Mouse (Mus musculus) frontal cortex, postnatal 25 days (tissue): ENCODE data around the gene Sipa1l2.

Experiments
- DNase-seq, 2 experiments: peaks; one replicate each; pipeline ENCODE4 v3.0.0; 2022; ENCODE audit warnings: low spot score in 2 of 2

Sipa1l2 gene

DNA sequence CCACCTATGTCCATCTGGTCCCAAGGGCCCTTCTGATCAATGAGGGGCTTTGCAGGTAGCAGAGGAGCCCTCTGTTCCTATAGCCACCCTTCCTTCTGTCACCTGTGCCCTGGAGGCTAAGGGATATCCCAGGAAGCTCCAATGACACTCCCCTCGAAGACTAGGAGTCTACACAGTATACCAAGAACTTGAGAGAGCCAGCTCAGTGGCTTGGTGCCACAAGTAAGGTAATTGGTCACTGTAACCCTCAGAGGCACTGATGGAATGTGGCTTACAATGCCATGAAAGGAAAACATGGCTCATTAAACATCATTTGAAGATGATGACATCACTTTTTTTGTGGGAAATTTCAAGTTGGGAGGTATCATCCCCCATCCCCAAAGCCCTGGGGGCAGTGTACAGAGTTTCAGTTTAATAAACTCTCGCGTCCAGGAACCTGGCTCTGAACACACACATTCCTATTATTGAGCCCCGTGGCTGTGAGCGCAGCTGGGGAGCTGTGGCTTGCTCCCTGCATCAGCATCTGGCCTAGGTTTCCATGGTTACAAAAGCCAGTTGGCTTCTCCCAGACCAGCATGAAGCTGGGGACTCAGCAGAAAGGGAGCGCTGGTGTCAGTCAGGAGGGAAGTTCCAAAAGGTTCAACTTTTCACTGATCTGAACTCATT lies 104.3 kb downstream of the Sipa1l2 start:
- no peak for DNase-seq

DNA sequence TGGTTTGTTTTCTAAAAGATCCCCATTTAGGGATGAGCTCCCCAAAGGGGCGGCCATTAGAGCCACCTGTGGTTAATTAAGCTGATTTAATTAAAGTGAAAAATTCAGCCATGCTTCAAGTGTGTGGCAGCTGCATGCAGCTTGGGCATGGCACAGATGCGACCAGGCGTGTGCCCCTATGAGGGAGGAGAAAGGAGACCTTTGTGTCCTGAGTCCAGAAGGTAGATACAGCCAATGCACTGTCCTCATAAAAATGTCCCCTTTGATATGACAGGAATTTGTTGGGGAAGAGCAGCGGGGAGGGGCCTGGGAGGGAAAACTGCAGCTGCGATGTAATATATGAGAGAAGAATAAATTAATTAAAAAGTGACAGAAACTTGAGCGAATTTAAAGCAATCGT lies 106.7 kb downstream of the Sipa1l2 start:
- no peak for DNase-seq

DNA sequence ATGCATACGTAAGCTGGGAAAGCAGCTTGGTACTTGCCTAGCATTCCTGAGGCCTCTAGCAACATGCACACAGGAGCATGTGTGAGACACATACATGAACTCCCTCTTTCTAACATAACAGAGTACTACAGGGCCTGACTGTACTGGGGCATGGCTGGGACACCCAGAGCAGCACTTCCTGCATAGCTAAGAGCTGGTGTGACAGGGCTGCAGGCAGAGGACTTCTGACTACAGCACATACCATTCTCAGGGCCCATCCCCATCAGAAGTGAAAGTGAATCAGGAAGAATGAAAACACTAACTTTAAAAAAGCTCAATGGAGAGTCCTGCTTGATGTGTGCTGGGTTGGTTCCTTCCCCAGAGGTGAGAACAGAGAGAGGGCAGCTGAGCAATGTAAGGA lies 108.1 kb downstream of the Sipa1l2 start:
- no peak for DNase-seq

DNA sequence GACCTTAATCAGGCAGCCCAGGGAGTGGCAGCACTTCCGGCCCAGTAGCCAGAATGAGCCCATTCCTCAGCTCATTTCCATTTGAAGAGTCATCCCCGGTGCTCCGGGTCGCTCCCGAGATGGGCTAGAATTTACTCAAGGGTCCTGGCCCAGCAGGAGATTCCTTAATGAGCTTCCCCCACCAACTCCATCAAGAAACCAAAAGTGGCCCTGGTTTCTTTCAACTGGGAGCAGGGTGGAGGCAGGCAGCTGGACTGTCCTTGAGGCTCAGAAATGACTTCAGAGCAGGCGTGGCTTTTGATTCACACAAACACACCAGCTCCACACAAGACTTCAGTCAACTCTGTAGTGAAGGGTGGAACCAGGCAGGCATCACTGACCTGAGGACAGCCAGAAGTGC lies 109.0 kb downstream of the Sipa1l2 start:
- DNase-seq = no peak

DNA sequence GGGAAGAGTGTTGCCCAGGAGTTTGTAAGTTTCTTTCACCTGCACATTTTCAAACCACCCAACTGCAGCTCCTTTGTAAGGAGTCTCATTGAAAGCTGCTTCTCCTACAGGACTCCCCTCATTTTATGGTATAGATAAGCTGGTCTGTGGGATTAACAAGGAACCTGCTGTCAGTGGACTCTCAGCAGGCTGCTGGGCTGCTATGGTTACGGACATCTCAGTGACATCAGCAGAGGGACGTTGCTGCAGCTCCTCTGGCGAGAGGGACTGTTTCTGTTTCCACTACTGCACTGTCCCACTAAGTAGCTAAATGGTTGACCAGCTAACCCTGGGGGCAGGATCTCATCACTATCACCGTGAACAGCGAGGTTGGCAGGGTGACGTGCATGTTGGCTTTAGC lies 120.6 kb downstream of the Sipa1l2 start:
- DNase-seq = no peak

DNA sequence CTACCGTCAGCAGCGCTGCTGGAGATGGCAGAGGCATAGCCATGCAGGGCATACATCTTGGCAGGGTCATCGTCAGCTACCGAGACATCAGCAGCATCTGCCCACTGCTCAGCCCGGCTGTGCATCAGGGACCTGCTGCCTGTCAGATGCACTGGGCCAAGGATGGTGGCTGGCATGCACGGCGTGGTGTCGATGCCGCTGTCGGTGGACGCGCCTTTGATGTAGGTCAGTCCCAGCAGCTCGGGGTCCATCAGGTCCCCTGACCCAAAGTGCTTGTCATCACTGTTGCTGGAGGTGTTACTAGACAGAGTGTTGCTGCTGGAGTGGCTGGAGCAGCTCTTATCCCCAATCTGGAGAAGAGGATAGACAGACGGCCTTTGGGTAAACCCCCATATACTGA lies 122.1 kb downstream of the Sipa1l2 start:
- DNase-seq = no peak

DNA sequence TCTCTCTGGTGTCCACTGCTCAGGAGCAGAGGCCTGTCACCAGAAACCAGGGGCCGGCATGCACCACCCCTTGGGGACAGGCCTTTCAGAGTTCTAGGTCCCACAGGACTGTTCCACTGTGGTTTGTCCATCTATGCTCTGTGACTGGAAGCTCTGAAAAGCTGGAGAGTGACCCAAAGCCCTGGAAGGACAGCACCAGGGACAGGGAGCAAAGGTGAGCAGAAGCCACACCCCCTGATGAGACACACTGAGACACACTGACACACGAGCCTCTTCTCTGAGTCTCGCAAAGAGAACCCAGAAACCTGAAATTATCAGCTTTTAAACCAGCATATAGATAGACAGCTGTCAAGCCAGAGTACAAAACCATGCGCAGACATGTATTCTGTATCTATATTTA lies 123.4 kb downstream of the Sipa1l2 start:
- DNase-seq = no peak

DNA sequence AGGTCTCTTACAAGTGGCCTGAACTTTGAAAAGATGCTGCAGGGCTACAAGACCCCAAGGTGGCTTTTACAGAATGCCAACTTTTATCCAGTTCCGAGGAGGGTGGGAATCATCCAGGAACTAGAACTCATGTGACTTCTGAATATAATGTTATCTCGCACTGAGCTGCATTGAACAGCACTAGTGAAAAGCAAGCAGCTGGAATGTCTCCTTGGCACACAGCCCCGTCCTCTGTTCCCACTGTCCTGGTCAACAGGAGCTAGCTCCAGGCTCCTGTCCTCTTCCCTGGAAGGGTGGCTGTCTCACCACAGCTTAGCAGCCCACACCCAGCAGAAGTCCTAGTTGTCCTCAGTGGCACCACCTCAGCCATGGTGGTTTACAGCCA lies 124.4 kb downstream of the Sipa1l2 start:
- no peak for DNase-seq

DNA sequence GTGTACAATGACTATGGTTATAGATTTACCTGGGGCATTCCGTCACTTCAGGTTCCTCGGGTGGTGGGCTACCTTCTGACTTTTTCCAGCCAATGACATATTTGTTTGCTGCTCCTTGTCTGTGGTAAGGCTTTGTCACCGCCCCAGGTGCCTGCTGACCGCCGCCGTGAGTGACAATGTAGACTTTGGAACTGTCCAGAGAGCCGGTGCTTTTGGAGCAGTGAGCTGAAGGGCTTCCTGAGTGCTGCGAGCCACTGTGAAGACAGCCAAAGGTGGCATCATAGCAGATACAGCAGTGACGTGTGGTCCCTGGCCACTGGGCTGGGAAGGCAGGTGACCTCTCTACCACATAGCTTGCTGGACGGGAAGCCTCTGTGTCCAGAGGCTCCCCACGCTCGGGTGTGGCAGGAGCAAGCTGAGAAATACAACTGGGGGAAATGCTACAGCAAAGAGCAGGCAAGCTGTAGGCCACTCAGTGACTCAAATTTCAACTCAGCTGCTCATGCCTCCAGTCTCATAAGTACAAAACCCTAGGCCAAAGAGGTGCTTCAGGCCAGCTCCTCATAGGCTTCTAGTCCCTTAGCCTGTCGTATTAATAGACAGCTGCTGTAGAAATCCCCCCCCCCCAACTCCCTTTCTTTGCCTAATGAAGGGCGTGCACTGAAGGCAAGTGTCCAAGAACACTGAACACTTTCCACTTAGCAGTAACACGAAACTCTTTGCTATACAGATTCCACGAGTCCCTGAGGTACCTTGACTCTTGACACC lies 125.0 kb downstream of the Sipa1l2 start:
- no peak for DNase-seq

DNA sequence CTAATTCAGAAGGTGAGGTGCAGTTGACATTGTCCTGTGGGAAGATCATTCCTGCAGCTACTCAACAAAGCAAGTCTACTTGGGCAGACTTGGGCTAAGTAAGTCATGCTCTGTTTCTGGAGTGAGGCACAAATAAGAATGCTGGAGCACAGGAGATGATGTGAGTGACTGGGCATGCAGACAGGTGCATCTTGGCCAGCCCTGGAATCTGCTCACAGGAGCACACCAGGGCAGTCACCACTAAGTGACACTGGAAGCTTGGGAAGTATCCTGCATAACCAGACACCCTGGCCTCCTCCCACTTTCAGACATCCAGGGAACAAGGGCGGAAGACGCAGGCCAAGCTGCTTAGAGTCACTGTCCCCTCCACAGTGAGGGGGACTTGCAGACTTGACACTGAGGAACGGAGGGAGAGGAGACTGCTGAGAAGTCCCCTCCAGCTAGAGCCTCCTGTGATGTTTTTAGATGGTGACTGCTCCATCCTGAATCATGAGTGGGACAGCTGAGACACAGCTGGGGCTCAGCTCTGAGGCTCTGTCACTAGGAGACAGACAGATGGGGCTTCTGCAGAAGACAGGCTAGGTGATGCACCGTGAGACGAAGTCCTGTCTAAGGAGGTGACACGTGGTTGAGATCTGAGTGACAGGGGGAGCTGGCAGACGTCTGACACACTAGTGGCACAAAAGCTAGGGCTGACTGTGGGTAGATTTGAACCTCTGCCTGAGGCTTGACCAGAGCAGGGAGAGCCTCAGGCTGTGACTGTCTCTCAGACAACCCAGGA lies 134.1 kb downstream of the Sipa1l2 start:
- no peak for DNase-seq

DNA sequence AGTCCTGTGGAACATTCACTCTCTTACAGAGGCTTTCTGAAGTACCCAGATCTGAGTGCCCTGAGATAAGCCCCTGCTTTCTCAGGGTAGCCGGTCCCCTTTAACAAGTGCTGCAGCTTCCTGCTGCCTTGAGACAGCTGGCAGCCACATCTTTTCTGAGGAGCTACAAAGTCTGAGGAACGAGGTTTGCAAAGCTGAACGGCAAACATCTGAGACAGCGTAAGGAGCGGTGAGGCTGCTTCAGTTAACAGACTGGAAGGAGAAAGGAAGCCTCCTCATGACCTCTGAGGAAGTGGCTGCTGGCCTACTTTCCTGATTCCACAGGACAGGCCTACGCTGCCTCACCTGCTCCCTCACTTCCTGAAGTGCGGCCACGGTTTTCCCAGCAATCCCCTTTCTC lies 135.5 kb downstream of the Sipa1l2 start:
- DNase-seq = no peak

DNA sequence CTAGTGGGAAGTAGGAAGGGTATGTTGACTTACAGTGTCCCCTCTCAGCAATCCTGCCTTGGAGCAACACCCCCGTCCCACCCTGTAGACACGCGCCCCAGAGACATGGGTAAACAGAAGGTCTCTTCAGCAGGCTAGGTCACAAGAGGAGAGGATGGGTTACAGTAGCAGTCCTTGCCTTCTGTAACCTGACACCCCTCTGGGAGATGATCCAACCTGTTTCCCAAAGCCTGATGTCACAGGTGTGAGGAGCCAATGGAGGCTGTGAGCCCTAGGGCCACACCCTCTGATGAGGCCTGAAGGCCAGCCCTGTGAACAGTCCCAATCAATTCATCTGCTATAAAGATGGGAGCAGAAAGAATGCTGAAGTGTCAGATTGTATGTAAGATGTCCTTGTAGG lies 138.3 kb downstream of the Sipa1l2 start:
- DNase-seq = no peak

DNA sequence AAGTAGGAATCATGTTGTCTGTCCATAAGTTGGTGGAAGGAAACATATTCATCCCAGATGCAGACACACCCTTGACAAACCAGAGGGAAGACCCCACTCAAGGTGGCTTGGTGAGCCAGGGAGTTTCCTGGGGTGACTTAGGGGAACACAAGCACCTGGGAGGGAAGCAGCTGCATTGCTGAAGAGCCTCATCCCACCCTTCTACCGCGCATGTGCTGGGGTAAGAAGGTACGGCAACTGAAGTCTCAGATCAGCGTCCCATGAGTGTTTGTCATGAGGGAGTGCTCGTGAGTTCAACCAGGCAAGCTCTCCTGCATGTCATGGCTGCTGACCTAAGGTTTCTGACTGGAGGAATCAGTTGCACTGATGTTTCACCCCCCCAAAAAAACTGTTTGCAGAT lies 138.8 kb downstream of the Sipa1l2 start:
- DNase-seq = no peak

DNA sequence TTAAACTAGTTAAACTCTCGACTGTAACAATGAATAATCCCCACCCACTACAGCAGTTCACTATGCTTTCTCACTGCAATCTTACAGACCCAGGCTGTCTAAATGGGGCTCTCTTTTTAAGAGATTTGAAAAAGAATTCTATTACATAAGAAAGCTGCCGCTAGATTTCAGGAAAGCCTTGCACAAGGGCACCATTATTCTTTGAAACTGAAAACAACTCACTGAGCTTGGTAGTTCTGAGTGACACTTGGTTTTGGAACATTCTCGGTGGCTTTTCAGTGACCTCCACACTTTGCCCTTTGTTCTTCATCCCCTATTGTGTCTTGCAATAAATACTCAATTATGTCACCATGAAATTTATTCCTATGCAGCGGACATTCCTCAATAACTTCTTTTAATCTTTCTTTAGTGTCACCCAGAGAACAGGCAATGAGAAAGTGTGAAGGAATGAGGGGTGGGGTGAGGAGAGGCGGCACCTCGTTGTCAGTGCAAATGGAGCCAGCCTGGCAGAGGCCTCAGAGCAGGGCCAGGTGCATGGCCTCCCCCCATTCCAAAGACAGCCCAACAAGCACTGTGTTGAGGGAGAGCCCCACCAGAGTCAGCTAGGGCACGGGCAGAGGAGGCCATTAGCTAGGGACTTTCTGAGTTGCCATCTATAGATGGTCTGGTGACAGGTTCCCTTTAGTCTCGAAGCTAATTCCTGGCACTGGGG lies 140.5 kb downstream of the Sipa1l2 start:
- no peak for DNase-seq

DNA sequence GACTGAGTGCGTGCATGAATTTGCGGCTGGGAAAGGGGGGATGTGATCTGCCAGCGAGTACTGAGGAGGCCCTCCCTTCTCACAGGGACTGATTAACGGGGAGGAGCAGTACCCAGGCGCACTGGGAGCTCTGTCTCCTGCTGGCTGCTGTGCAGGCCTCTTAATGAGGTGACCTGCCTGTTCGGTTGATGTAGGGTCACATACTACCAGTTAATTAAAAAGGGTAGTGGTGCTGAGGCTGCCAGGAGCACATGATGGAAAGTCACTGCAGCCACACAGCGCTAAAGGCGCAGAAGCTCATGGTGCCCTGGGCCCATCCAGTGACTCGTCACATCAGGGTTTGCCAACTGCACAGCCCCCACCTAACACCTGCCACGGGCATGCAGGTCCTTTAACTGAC lies 145.7 kb downstream of the Sipa1l2 start:
- no peak for DNase-seq

DNA sequence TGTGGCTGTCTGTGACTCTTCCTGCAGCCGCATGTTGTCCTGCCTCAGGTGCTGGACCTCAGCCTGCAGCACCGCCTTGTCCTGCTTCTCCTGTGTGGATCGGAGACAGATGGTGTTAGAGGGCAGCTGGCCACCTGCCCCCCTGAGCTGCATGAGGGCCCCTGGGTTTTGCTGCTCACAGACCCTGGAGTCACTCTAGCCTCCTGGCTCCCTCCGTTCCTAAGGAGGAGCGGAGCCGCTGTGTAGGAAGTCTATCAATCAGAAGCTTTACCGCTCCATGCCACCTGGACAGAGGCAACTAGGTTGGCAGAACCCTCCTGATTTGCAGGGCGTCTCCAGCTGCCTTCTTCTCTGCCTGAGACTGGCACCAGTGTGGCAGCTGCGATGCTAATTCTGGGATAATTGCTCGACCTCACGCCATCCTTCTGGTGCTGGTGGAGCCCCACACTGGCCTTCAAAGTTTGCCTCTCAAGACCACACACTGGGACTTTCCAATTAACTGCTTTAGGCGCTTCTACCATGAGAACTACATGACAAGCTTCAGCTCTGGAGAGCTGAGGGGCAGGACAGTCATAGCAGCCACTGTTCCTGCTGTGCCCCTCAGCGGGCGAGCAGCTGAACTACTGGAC lies 150.3 kb downstream of the Sipa1l2 start:
- no peak for DNase-seq

DNA sequence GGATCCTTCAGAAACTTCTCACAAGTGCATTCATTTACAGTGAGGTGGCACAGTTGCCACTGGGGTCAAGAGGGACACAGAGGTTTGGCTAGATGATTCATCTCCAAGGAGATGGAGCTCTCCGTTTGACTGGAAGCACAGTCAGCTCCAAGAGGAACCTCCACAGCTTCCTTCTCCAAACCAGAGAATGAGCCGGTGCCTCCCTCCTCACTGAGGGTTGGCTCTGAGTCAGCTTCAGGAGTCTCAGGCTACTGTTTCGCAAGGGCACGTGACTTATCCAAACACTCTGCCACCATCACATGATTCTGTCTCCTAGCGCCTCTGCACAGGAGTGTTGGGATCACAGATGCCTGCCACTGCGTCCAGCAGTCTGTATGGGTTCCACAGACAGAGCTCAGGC lies 153.5 kb downstream of the Sipa1l2 start:
- no peak for DNase-seq

DNA sequence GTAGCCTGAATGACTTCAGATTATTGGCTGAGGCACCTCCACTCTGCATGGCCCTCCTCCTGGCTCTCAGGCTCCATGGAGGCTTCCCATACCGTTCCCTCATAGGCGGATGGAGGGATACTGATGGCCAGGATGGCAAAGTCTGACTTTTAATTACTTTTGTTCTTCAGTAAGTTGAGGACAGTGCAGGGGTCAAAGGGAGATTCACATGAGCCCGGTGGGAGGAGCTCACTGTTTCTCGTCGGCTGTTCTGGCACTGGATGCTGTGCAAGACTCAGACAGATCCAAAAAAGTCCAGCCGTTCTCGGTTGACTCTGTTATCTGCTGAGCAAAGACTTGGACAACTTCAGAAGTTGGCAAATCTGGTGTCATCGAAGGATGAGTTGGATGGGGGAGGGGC lies 155.0 kb downstream of the Sipa1l2 start:
- DNase-seq = no peak

DNA sequence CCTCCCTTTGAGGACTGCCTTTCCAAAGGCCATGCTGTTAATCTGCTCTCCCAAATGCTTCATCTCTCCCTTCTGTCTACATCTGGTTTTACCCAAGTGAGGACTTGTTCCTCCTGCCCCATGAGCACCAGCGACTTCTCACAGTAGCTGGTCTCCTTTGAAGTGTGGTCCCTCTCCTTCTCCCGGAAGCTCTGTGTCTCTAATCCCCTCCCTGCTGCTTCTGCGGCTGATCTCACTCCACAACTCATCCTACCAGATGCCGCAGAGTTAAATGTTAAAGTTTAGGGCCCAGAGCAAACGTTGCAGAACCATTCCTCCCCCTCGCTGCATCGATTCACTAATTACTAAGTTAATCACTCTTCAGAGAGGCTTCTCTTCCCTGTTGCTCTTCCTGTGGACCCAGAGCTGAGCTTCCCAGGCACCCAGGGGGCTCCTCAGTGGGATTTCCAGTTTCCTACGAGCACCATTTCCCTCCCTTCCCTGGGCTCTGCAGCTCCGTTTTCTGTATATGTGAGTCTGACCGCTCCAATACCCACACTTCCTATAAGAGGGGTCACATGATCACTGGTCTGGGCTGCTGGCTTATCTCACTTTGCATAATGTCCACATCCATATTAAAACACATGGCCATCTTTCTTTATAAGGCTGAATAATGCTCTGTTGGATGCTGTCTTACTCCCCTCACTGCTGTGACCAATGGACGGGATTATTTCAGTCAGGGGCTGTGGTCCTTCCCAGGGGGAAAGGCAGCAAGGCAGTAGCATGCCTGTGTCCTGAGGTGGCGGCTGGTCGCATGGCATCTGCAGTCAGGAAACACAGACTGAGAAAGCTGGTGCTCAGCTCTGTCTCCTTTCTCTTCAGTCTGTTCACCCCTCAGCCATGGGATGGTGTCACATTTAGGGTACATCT lies 156.4 kb downstream of the Sipa1l2 start:
- no peak for DNase-seq

DNA sequence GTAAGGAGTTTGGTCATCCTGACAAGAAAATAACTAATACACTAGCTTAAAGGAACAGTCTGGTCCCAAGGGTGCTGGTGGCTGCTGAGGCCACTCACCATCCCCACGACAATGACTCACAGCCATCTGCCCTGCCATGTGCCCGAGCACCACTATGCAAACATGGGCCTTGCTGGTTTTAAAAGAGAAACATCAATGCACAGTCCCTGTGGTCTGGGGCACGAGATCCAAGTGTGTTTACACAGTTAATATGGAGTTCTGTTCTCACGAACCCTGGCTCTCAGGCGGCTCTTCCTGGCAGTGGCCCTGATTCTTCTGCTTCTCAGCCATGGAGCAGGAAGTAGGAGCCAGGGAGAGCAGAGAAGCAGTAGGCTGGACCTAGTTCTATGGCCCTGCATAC lies 159.0 kb downstream of the Sipa1l2 start:
- DNase-seq = no peak

DNA sequence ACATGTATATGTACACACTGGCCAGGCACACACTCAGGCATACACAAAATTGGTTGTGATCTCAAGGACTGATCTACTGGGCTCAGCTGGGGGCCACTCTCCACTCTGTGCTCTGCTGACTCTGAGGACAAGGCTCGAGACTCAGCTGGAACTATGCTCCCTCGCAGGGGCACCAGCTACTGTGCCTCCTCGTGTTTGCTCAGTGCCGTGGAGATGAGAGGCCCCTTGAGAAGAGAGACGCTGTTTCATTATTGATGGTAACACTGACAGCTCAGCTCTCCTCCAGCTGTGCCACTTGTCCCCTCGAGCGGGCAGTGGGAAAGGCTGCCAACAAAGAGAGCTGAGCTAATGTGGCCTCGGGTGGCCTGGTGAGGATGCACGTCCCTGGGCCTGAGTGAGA lies 161.9 kb downstream of the Sipa1l2 start:
- no peak for DNase-seq
